Mouse (Mus musculus) intestine, embryonic 16.5 days (tissue): ENCODE measurements around the gene Hyal1. TPM values are rescaled to one million over a fixed set of nuclear protein-coding genes. Genes with fewer than 3 reads are reported as not detected.
A peak's percentile ranks its signal among the peaks of the same experiment; 100 is the strongest.

ENCODE experiments used
- ATAC-seq: fragments of 200-750 bp; cut with Nextera tagmentation; 2 replicates; pipeline ENCODE4 v1.8.0; 2017; ENCODE audit warnings: moderate TSS enrichment, moderate library complexity
- H3K27ac ChIP-seq: fragments of 300-500 bp; sonication (generic); 2 replicates; pipeline ENCODE4 v1.5.1; 2014; ENCODE audit warnings: mild to moderate bottlenecking, low read length
- H3K27me3 ChIP-seq: fragments of 300-500 bp; sonication (generic); replicated peaks from 2 replicates; pipeline ENCODE4 v1.6.1; 2014; ENCODE audit warnings: low read length, control low read depth, mixed read lengths; ENCODE audit not compliant: control insufficient read depth, insufficient read depth
- H3K36me3 ChIP-seq: fragments of 300-500 bp; sonication (generic); 2 replicates; pipeline ENCODE4 v1.6.1; 2014; ENCODE audit warnings: low read length, control low read depth; ENCODE audit not compliant: control insufficient read depth, insufficient read depth
- H3K4me1 ChIP-seq: fragments of 300-500 bp; sonication (generic); 2 replicates; pipeline ENCODE4 v1.6.1; 2014; ENCODE audit warnings: low read length, control low read depth, mixed read lengths; ENCODE audit not compliant: control insufficient read depth, insufficient read depth
- H3K4me2 ChIP-seq: fragments of 300-500 bp; sonication (generic); 2 replicates; pipeline ENCODE4 v1.6.1; 2014; ENCODE audit warnings: low read depth, low read length, control low read depth
- H3K4me3 ChIP-seq: fragments of 300-500 bp; sonication (generic); 2 replicates; pipeline ENCODE4 v1.5.1; 2014; ENCODE audit warnings: mild to moderate bottlenecking, low read length
- H3K9ac ChIP-seq: fragments of 300-500 bp; sonication (generic); 2 replicates; pipeline ENCODE4 v1.6.1; 2014; ENCODE audit warnings: low read depth, low read length
- H3K9me3 ChIP-seq: fragments of 300-500 bp; sonication (generic); 2 replicates; pipeline ENCODE4 v1.6.1; 2016; ENCODE audit warnings: low read length, control low read depth; ENCODE audit not compliant: control insufficient read depth
- WGBS: fragments of 180-500 bp; shearing (Covaris S2); extraction: QIAGEN DNeasy Blood & Tissue Kit; methylation state at CpG from one replicate; pipeline ENCODE4 v1.1.7; 2014; 5-methylcytosine and 5-hydroxymethylcytosine counted together
- polyA plus RNA-seq: library from polyadenylated mRNA; unstranded; fragments of >200 nt; fragmentation: Nextera tagmentation; extraction: Ambion mirVana; gene quantifications from 2 replicates; pipeline ENCODE4 v1.2.1, GENCODE M21; 2015

The Hyal1 gene
- polyA plus RNA-seq, 1 experiment from 2014 or later, result 5.8 TPM

DNA sequence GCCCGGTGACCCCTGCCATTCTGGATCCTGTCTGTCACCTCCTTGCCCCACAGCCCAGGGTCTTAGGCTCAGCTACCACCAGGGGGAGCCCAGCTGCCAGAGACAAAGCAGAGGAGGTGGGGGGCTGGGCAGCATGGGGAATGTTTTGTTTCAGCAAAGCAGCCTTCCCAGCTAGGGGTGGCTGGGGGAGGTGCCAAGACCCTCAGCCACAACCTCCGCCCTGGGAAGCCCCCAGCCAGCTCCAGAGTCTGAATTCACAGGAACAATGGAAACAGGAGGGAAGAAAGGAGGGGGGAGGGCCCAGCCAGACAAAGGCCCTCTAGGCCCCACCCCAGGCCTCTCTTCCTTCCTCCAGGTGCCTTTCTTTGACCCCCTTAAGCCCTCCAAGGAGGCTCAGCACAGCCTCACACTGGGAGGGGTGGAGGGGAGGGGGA lies 50.1 kb downstream of the Hyal1 start:
- H3K9me3 ChIP-seq, result no peaks in the 10 kb centered on the region
- H3K4me2 ChIP-seq, result peak overlapping the region; percentile 20; the same call in 1 of the 2 replicates
- H3K9ac ChIP-seq, result peak overlapping the region; percentile 64
- H3K4me3 ChIP-seq, result 0 out of 2 replicates have a peak overlapping the region, but pooled peaks have one; percentile 6
- whole genome bisulfite sequencing, result 9% methylated on average over 2 of the region's 2 CpGs
- peak; percentile 54 for ATAC-seq
- H3K27me3 ChIP-seq, result no peaks in the 10 kb centered on the region
- peaks cover 74% of the 10 kb centered on the region for H3K4me1 ChIP-seq
- peak overlapping the region; percentile 84 for H3K27ac ChIP-seq
- H3K36me3 ChIP-seq, result peaks cover 14% of the 10 kb centered on the region

GRCm38 (mm10) chr9:107627387-107628255 lies 50.9 kb downstream of the Hyal1 start:
- ATAC-seq, result no peak
- H3K4me3 ChIP-seq, result no peak overlapping the region
- H3K4me2 ChIP-seq, result 0 out of 2 replicates have a peak overlapping the region, but pooled peaks have one; percentile 20
- H3K9ac ChIP-seq, result peak overlapping the region; percentile 64
- H3K36me3 ChIP-seq, result peaks cover 8% of the 10 kb centered on the region
- no peaks in the 10 kb centered on the region for H3K9me3 ChIP-seq
- 46% methylated on average over 20 of the region's 20 CpGs for WGBS
- H3K27ac ChIP-seq, result peak overlapping the region; percentile 84
- no peaks in the 10 kb centered on the region for H3K27me3 ChIP-seq
- peaks cover 81% of the 10 kb centered on the region for H3K4me1 ChIP-seq

- H3K4me2 ChIP-seq, result peak overlapping the region; percentile 39
- ATAC-seq, result peak; percentile 11; the same call in 1 of the 2 replicates
- H3K9ac ChIP-seq, result peak overlapping the region; percentile 57; the same call in 1 of the 2 replicates
- H3K27me3 ChIP-seq, result no peaks in the 10 kb centered on the region
- H3K4me3 ChIP-seq, result no peak overlapping the region
- WGBS, result 48% methylated on average over 14 of the region's 15 CpGs
- H3K27ac ChIP-seq, result peak overlapping the region; percentile 84
- H3K36me3 ChIP-seq, result peaks cover 8% of the 10 kb centered on the region; the same call in 1 of the 2 replicates
- no peaks in the 10 kb centered on the region for H3K9me3 ChIP-seq
- H3K4me1 ChIP-seq, result peaks cover 85% of the 10 kb centered on the region
These were observed 52.1 kb downstream of the Hyal1 start for GRCm38 (mm10) chr9:107628721-107629410.

DNA sequence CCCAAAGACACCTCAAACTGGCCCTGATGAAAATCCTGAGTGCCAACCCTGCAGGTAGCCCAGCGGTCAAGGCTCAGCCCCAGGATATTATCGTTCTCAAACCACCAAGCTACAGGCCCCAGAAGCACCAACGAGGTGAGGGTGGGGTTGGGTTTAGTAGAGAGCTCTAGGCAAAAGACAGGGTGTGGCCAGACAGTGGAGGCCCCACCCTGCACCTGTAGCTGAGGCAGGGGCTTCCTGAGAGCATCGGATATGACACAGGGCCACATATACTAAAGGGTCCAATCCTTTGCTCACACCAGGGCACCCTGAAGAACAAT lies 52.6 kb downstream of the Hyal1 start:
- H3K4me2 ChIP-seq, result peak overlapping the region; percentile 39
- no peaks in the 10 kb centered on the region for H3K9me3 ChIP-seq
- peak overlapping the region; percentile 84 for H3K27ac ChIP-seq
- no peaks in the 10 kb centered on the region for H3K27me3 ChIP-seq
- 19% methylated on average over 4 of the region's 4 CpGs for WGBS
- H3K36me3 ChIP-seq, result peaks cover 8% of the 10 kb centered on the region; the same call in 1 of the 2 replicates
- ATAC-seq, result no peak
- H3K9ac ChIP-seq, result 0 out of 2 replicates have a peak overlapping the region, but pooled peaks have one; percentile 57
- peaks cover 83% of the 10 kb centered on the region for H3K4me1 ChIP-seq
- H3K4me3 ChIP-seq, result no peak overlapping the region

- peaks cover 7% of the 10 kb centered on the region; the same call in 1 of the 2 replicates for H3K36me3 ChIP-seq
- peak overlapping the region; percentile 57 for H3K9ac ChIP-seq
- peak overlapping the region; percentile 34 for H3K4me2 ChIP-seq
- H3K27ac ChIP-seq, result peak overlapping the region; percentile 84
- WGBS, result 26% methylated on average over 14 of the region's 14 CpGs
- H3K9me3 ChIP-seq, result no peaks in the 10 kb centered on the region
- no peak overlapping the region for H3K4me3 ChIP-seq
- no peak for ATAC-seq
- no peaks in the 10 kb centered on the region for H3K27me3 ChIP-seq
- H3K4me1 ChIP-seq, result peaks cover 77% of the 10 kb centered on the region
These were observed 53.2 kb downstream of the Hyal1 start for GRCm38 (mm10) chr9:107629901-107630425.

DNA sequence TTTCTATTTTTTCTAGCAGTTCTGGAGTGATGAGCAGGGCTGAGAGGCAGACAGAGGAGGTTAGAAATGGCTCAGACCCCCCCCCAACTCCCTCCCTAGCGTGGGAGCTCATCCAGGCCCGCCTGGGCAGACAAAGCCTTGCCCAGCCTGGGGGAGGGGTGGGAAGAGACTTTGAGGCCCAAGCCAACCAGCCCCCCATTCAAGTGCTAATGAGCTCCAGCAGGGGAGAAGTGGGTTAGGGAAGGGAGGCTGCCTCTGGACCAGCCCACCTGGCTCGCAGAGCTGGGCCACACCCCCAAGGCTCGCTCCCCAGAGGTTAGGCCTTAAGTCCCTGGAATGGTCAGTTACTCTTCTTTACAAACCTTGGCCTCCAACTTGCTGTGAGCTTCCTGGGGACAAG lies 53.8 kb downstream of the Hyal1 start:
- ATAC-seq, result no peak
- Histone ChIP-seq H3K4me1 (peaks cover 71% of the 10 kb centered on the region), H3K4me3 (no peak overlapping the region), H3K9me3 (no peaks in the 10 kb centered on the region), H3K27ac (peak overlapping the region; percentile 84), H3K9ac (peak overlapping the region; percentile 57), H3K27me3 (no peaks in the 10 kb centered on the region), H3K4me2 (peak overlapping the region; percentile 34; the same call in 1 of the 2 replicates), H3K36me3 (0 out of 2 replicates have a peak, but pooled peaks cover 1% of the 10 kb centered on the region)
- 19% methylated on average over 4 of the region's 4 CpGs for WGBS

Other genes with a start within 250 kb of the Hyal1 start
- 11.2 and 11.8 TPM in 2 replicates for gene Hemk1, start 238.6 kb upstream of the Hyal1 start, polyA plus RNA-seq
- 0.21 and 0.26 TPM in 2 replicates for gene 6430571L13Rik, start 236.3 kb upstream of the Hyal1 start, polyA plus RNA-seq
- 0.50 and 0.77 TPM in 2 replicates for gene Cacna2d2, start 177.3 kb upstream of the Hyal1 start, polyA plus RNA-seq
- gene Tmem115, start 43.0 kb upstream of the Hyal1 start, polyA plus RNA-seq, result 39.4 and 40.6 TPM in 2 replicates
- gene Cyb561d2, start 34.7 kb upstream of the Hyal1 start, polyA plus RNA-seq, result 39.2 and 39.9 TPM in 2 replicates
- 39.1 and 39.8 TPM in 2 replicates for gene Nprl2, start 34.7 kb upstream of the Hyal1 start, polyA plus RNA-seq
- 2.3 and 2.5 TPM in 2 replicates for gene Zmynd10, start 29.6 kb upstream of the Hyal1 start, polyA plus RNA-seq
- gene Rassf1, start 25.4 kb upstream of the Hyal1 start, polyA plus RNA-seq, result 52.5 and 53.7 TPM in 2 replicates
- gene Tusc2, start 13.7 kb upstream of the Hyal1 start, polyA plus RNA-seq, result 49.6 and 50.6 TPM in 2 replicates
- gene Hyal2, start 9.0 kb upstream of the Hyal1 start, polyA plus RNA-seq, result 88.2 and 91.2 TPM in 2 replicates
- 19.2 and 20.2 TPM in 2 replicates for gene Naa80, start 2.0 kb downstream of the Hyal1 start, polyA plus RNA-seq
- 0.66 and 0.68 TPM in 2 replicates for gene Hyal3, start 3.9 kb downstream of the Hyal1 start, polyA plus RNA-seq
- gene Ifrd2, start 10.7 kb downstream of the Hyal1 start, polyA plus RNA-seq, result 79.0 and 89.6 TPM in 2 replicates
- gene Sema3b, start 32.3 kb downstream of the Hyal1 start, polyA plus RNA-seq, result 50.4 and 54.9 TPM in 2 replicates
- 301 and 311 TPM in 2 replicates for gene Gnai2, start 58.4 kb downstream of the Hyal1 start, polyA plus RNA-seq
- gene Slc38a3, start 92.6 kb downstream of the Hyal1 start, polyA plus RNA-seq, result 10.1 TPM in 2 replicates
- gene Gnat1, start 102.8 kb downstream of the Hyal1 start, polyA plus RNA-seq, result 0.98 and 1.6 TPM in 2 replicates
- gene Sema3f, start 133.5 kb downstream of the Hyal1 start, polyA plus RNA-seq, result 5.7 and 8.3 TPM in 2 replicates
- gene Rbm5, start 194.1 kb downstream of the Hyal1 start, polyA plus RNA-seq, result 127 and 145 TPM in 2 replicates